In genomic region chr10:115288856-115289255, GRCm38 (mm10) we compare ENCODE assay signal across 23 mouse cellular contexts. TPM values are rescaled to one million over a fixed set of nuclear protein-coding genes. Genes with fewer than 3 reads are reported as not detected.
DNase-seq lines count a peak whose midpoint lies in the region; ATAC-seq and TF ChIP-seq lines count a peak whose summit lies in the region.
"Had no signal": no experiment of that assay in that cellular context is flagged by ENCODE, and none has a peak within 500 bp of the region (broad histone marks: within the 10 kb centered on the region; RNA-seq: fewer than 3 reads in every experiment).

No protein-coding gene starts in this region.

- H3K4me1 ChIP-seq in liver, embryonic 12.5 days: no peaks in the 10 kb centered on the region
- H3K4me1 ChIP-seq in liver, embryonic 14.5 days (replicated peaks; ENCODE audit: control insufficient read depth in 2 of 2, insufficient read depth in 2 of 2, low read length in 1 of 2): no peaks in the 10 kb centered on the region
- H3K4me1 ChIP-seq in liver, postnatal 0 days (ENCODE audit: insufficient read depth): no peaks in the 10 kb centered on the region
- H3K4me1 ChIP-seq in neural tube, embryonic 15.5 days: no peaks in the 10 kb centered on the region
- H3K4me1 ChIP-seq: embryonic facial prominence, embryonic 12.5 days; embryonic facial prominence, embryonic 15.5 days; heart, embryonic 13.5 days; hindbrain, embryonic 15.5 days had no signal

- H3K27ac ChIP-seq in liver, embryonic 12.5 days: no peak overlapping the region
- no peak overlapping the region for H3K27ac ChIP-seq in liver, embryonic 14.5 days
- H3K27ac ChIP-seq in liver, postnatal 0 days (ENCODE audit: low read depth): peak overlapping the region; percentile 64
- H3K27ac ChIP-seq in neural tube, embryonic 15.5 days (replicated peaks): no peak overlapping the region
- H3K27ac ChIP-seq: embryonic facial prominence, embryonic 12.5 days; embryonic facial prominence, embryonic 15.5 days; gastrocnemius, adult 2 months; heart, embryonic 13.5 days; hindbrain, embryonic 15.5 days had no signal

- no peak overlapping the region for H3K4me2 ChIP-seq in liver, embryonic 12.5 days
- no peak overlapping the region for H3K4me2 ChIP-seq in liver, embryonic 14.5 days (ENCODE audit: low read depth)
- H3K4me2 ChIP-seq in liver, postnatal 0 days (ENCODE audit: low read depth, low read length): peak overlapping the region; percentile 36
- no peak overlapping the region for H3K4me2 ChIP-seq in neural tube, embryonic 15.5 days
- H3K4me2 ChIP-seq: embryonic facial prominence, embryonic 12.5 days; embryonic facial prominence, embryonic 15.5 days; heart, embryonic 13.5 days; hindbrain, embryonic 15.5 days had no signal

- peaks cover 67% of the 10 kb centered on the region for H3K36me3 ChIP-seq in liver, embryonic 12.5 days
- peaks cover 12% of the 10 kb centered on the region for H3K36me3 ChIP-seq in liver, embryonic 14.5 days (replicated peaks; ENCODE audit: control insufficient read depth, insufficient read depth, low read depth)
- peaks cover 47% of the 10 kb centered on the region for H3K36me3 ChIP-seq in liver, postnatal 0 days (replicated peaks; ENCODE audit: insufficient read depth, low read length)
- H3K36me3 ChIP-seq in neural tube, embryonic 15.5 days: peaks cover 45% of the 10 kb centered on the region

- no peak for TF ChIP-seq EP300 in liver, embryonic 14.5 days (IDR thresholded peaks at IDR 0.05; ENCODE audit: low read depth)
- TF ChIP-seq EP300 in liver, postnatal 0 days (IDR thresholded peaks at IDR 0.05; ENCODE audit: low read depth): no peak

- DNase-seq in liver: no peak
- DNase-seq in liver, embryonic 14.5 days (ENCODE audit: low read depth in 3 of 3, low spot score in 3 of 3): no peak
- no peak for DNase-seq in liver, postnatal 0 days
- no peak for DNase-seq in cerebellum, adult 11 months
- DNase-seq: adrenal gland, adult 8-10 months; adrenal gland, postnatal 36 days; cerebellum, adult 2 months; cerebellum, adult 9-11 months; cerebellum, postnatal 25 days; forebrain, postnatal 0 days; gastrocnemius, adult 2 months; gastrocnemius, postnatal 14 days; heart, adult 18-20 months; heart, postnatal 14 days; heart, postnatal 4 days had no signal

- H3K9me3 ChIP-seq in liver, embryonic 12.5 days (replicated peaks): no peaks in the 10 kb centered on the region
- no peaks in the 10 kb centered on the region for H3K9me3 ChIP-seq in liver, embryonic 14.5 days (ENCODE audit: control insufficient read depth, low read length)
- H3K9me3 ChIP-seq in liver, postnatal 0 days (ENCODE audit: low read length): no peaks in the 10 kb centered on the region
- no peaks in the 10 kb centered on the region for H3K9me3 ChIP-seq in neural tube, embryonic 15.5 days (replicated peaks)
- H3K9me3 ChIP-seq: embryonic facial prominence, embryonic 12.5 days; embryonic facial prominence, embryonic 15.5 days; heart, embryonic 13.5 days; hindbrain, embryonic 15.5 days had no signal

- no peak overlapping the region for H3K9ac ChIP-seq in liver, embryonic 12.5 days
- H3K9ac ChIP-seq in liver, embryonic 14.5 days (replicated peaks): no peak overlapping the region
- H3K9ac ChIP-seq in liver, postnatal 0 days (replicated peaks): no peak overlapping the region
- no peak overlapping the region for H3K9ac ChIP-seq in neural tube, embryonic 15.5 days (replicated peaks)
- H3K9ac ChIP-seq: embryonic facial prominence, embryonic 12.5 days; embryonic facial prominence, embryonic 15.5 days; forebrain, postnatal 0 days; heart, embryonic 13.5 days; hindbrain, embryonic 15.5 days had no signal

- H3K27me3 ChIP-seq in liver, embryonic 12.5 days (replicated peaks): no peaks in the 10 kb centered on the region
- no peaks in the 10 kb centered on the region for H3K27me3 ChIP-seq in liver, embryonic 14.5 days (ENCODE audit: control insufficient read depth, insufficient read depth, low read length)
- H3K27me3 ChIP-seq in liver, postnatal 0 days (ENCODE audit: insufficient read depth, low read length): no peaks in the 10 kb centered on the region
- H3K27me3 ChIP-seq in neural tube, embryonic 15.5 days (replicated peaks): no peaks in the 10 kb centered on the region
- H3K27me3 ChIP-seq: embryonic facial prominence, embryonic 12.5 days; embryonic facial prominence, embryonic 15.5 days; heart, embryonic 13.5 days; hindbrain, embryonic 15.5 days had no signal

- 78% methylated on average over 8 of the region's 8 CpGs for WGBS in liver, embryonic 12.5 days (ENCODE audit: insufficient replicate concordance)
- 73% methylated on average over 8 of the region's 8 CpGs for WGBS in liver, embryonic 14.5 days (ENCODE audit: insufficient replicate concordance)
- WGBS in liver, postnatal 0 days (ENCODE audit: insufficient replicate concordance): 61% methylated on average over 8 of the region's 8 CpGs
- WGBS in neural tube, embryonic 15.5 days: 91% methylated on average over 8 of the region's 8 CpGs

- no peak overlapping the region for H3K4me3 ChIP-seq in liver, embryonic 12.5 days
- no peak overlapping the region for H3K4me3 ChIP-seq in liver, embryonic 14.5 days (ENCODE audit: insufficient read depth in 1 of 2, low read depth in 2 of 2, low read length in 2 of 2)
- H3K4me3 ChIP-seq in liver, postnatal 0 days (ENCODE audit: low read depth, low read length): no peak overlapping the region
- H3K4me3 ChIP-seq in neural tube, embryonic 15.5 days (replicated peaks): no peak overlapping the region
- H3K4me3 ChIP-seq: embryonic facial prominence, embryonic 12.5 days; embryonic facial prominence, embryonic 15.5 days; gastrocnemius, adult 2 months; heart, embryonic 13.5 days; hindbrain, embryonic 15.5 days had no signal

- peak; percentile 60 for ATAC-seq in liver, embryonic 12.5 days
- ATAC-seq in liver, embryonic 14.5 days (ENCODE audit: insufficient read depth): peak; percentile 19; the same call in 1 of the 2 replicates
- ATAC-seq in liver, postnatal 0 days: peak; percentile 88
- ATAC-seq in neural tube, embryonic 15.5 days (ENCODE audit: low FRiP score): no peak
- ATAC-seq: CD4-positive, CD25-positive, alpha-beta regulatory T cell, adult 4 months; forebrain, embryonic 14.5 days; forebrain, postnatal 0 days had no signal

- no peak for TF ChIP-seq CTCF in liver, embryonic 14.5 days (IDR thresholded peaks at IDR 0.05; ENCODE audit: low read depth)
- no peak for TF ChIP-seq CTCF in liver, postnatal 0 days (IDR thresholded peaks at IDR 0.05; ENCODE audit: low read depth)

RNA-seq across cellular contexts. Expression of gene Rab21, which starts 26.5 kb away (rescaled TPM):
- polyA plus RNA-seq in liver, embryonic 12.5 days (2016; fragmentation: Nextera tagmentation; extraction: Ambion mirVana): 4.8 and 6.1 TPM in 2 replicates
- polyA plus RNA-seq in liver, embryonic 14.5 days (2012; rRNA removed): 4.9 and 6.7 TPM in 2 replicates
- polyA plus RNA-seq in liver, embryonic 14.5 days (2014; fragmentation: Nextera tagmentation; extraction: Ambion mirVana): 2.9 and 3.7 TPM in 2 replicates
- 5.8 and 10.0 TPM in 2 replicates for polyA plus RNA-seq in liver, postnatal 0 days (2015; fragmentation: Nextera tagmentation; extraction: Ambion mirVana)
- 7.0 and 9.6 TPM in 2 replicates for polyA plus RNA-seq in neural tube, embryonic 15.5 days (2015; fragmentation: Nextera tagmentation; extraction: Ambion mirVana)

RNA-seq across cellular contexts. Expression of gene Tbc1d15, which starts 37.6 kb away (rescaled TPM):
- polyA plus RNA-seq in liver, embryonic 12.5 days (2016; fragmentation: Nextera tagmentation; extraction: Ambion mirVana): 45.0 and 46.8 TPM in 2 replicates
- 7.8 and 12.2 TPM in 2 replicates for polyA plus RNA-seq in liver, embryonic 14.5 days (2012; rRNA removed)
- polyA plus RNA-seq in liver, embryonic 14.5 days (2014; fragmentation: Nextera tagmentation; extraction: Ambion mirVana): 45.5 and 47.5 TPM in 2 replicates
- 36.7 and 38.5 TPM in 2 replicates for polyA plus RNA-seq in liver, postnatal 0 days (2015; fragmentation: Nextera tagmentation; extraction: Ambion mirVana)
- 27.1 and 31.0 TPM in 2 replicates for polyA plus RNA-seq in neural tube, embryonic 15.5 days (2015; fragmentation: Nextera tagmentation; extraction: Ambion mirVana)
